Mouse (Mus musculus) thymus, postnatal 36 days (tissue): ENCODE results near the gene Apoe.
A peak's percentile ranks its signal among the peaks of the same experiment; 100 is the strongest.

ENCODE experiments used
- DNase-seq, 2 experiments: peaks; one replicate each; pipeline ENCODE4 v3.0.0; 2022; ENCODE audit warnings: mixed read lengths in 2 of 2

The Apoe gene

DNA sequence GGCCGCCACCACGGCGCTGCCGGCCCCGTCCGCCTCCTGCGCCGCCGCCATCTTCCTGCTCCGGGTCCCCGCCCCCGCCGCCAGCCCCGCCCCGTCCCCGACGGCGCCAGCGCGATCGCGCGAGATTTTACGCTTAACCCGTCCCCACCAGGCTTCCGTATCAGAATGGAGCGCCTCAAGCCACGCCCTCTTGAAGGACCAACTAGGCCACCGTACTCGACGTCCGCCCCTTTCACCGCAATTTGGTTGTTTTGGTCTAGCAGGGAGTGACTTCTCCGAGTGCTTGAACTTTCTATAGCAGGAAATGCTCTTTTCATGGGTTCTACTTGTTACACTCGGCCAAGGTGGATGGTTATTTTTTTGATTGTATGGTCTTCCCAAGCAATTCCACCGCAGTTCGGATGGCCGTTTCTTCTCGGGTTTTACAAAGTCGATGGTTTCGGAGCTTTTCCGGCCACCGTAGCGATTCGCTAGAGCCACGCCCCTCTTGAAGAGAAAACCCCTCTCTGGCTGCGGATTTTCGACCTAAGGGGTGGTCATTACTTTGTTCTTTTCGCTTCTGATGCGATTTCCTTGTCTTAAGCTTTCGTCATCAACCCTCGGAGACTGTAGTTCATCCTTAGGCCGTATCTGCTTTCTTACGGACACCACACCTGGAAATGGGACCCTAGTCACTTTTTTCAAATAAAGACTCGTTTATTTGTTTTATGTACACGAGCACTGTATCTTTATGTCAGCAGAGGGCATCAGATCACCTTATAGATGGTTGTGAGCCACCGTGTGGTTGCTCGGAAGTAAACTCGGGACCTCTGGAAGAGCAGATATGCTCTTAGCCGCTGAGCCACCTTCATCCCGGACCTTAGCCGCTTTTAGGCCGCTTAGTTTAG lies 33.8 kb downstream of the Apoe start, which contains the start of gene Clptm1:
TSS of gene Clptm1 (minus strand) at position 79 of the 887 bp plus-strand sequence.
- DNase-seq: peak; percentile 96 to 97

DNA sequence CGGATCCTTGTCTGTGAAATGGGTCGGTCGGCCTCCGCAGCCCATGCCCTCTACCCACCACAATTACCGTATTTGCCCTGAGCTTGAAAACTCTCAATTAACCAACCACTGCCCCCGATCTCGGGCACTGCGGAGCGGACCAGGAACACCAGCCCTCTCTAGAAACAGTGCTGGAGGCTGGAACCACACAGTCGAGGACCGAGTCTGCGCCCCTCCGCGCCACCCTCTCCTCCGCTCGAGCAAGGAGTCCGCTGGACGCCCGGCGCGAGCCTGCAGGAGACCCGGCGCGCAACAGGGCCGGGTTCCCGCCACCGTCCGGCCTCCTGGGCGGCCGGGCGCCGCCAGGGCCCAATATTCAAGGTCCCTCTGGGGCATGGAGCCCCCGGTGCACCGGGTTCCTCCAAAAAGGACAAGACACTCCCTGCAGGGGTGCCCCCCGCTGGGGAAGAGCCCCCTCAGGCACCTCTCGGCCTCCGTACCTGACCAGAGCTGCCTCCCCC lies 34.5 kb downstream of the Apoe start:
- DNase-seq: no peak

GRCm38 (mm10) chr7:19663940-19664339 lies 35.0 kb downstream of the Apoe start:
- DNase-seq: peak in 1 of 2 experiments; percentile 20

- DNase-seq: no peak
Observed at GRCm38 (mm10) chr7:19652614-19653013, 46.4 kb downstream of the Apoe start.

GRCm38 (mm10) chr7:19651063-19651786 lies 47.8 kb downstream of the Apoe start:
- no peak for DNase-seq
